Mouse (Mus musculus) testis, adult 2 months (tissue): ENCODE results near the gene Ddx58.

Source experiments
- CTCF ChIP-seq: fragments of 200-500 bp; IDR thresholded peaks from 2 replicates; pipeline ENCODE4 v1.5.1; 2012; ENCODE audit warnings: low read depth, mild to moderate bottlenecking, inconsistent platforms, low read length, moderate library complexity; ENCODE audit not compliant: control insufficient read depth, insufficient read depth, insufficient replicate concordance
- POLR2A ChIP-seq: fragments of 200-500 bp; IDR thresholded peaks from 2 replicates; pipeline ENCODE4 v1.6.1; 2012; ENCODE audit warnings: low read depth, mild to moderate bottlenecking, inconsistent platforms, low read length, moderate library complexity; ENCODE audit not compliant: control insufficient read depth

DNA sequence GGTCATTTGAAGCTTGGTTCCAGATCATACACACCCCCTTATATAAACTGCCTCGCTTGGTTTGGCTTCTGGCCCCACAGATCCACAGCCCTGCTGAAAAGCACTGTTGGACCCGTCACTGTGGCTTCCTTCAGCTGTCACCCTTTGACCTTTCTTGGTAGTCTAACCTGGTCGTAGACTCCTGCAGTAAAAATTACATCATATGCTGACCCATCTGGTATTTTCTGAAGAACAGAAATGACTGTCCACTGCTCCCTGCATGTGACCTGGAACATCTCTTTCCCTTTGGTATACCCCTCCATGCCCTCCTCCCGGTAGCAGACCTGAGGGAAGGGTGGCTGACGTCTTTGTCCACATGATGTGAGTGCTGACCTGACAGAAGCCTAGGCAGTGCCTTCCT is 55.2 kb downstream of the Ddx58 start:
- TF ChIP-seq CTCF (no peak), POLR2A (no peak)
